Mouse (Mus musculus): ENCODE results near the gene Rrn3.
A peak's percentile ranks its signal among the peaks of the same experiment; 100 is the strongest.
"Not testable (repeated sequence)": the region's sequence is repeated elsewhere in the genome, so short reads cannot be mapped to it uniquely, and the experiment has no call there.

Rrn3 gene

GRCm38 (mm10) chr16:13780353-13781036 lies at the start of gene Rrn3:
Rrn3 (plus strand) TSS chr16:13780708.
- peak; percentile 93 for DNase-seq (ENCODE audit: low read depth, low spot score)

DNA sequence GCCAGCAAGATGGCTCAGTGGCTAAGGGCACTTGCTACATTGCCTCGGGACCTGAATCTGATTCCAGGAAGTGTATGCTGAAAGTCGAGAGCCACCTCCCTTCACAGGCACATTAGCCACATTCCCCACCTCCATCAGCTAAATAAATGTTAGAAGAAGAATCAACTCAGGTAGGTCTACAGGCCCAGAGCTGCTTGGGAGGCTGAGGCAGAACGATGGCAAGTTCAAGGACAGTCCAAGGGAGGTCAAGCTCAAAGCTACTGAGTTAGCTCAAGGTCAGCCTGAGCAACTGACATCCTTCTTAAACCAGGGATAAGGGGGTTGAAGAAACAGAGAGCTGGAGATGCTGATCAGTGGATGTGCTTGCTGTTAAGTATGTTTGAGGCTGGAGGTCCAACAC lies 47.7 kb upstream of the Rrn3 start:
- no peak for DNase-seq (ENCODE audit: low read depth, low spot score)

DNA sequence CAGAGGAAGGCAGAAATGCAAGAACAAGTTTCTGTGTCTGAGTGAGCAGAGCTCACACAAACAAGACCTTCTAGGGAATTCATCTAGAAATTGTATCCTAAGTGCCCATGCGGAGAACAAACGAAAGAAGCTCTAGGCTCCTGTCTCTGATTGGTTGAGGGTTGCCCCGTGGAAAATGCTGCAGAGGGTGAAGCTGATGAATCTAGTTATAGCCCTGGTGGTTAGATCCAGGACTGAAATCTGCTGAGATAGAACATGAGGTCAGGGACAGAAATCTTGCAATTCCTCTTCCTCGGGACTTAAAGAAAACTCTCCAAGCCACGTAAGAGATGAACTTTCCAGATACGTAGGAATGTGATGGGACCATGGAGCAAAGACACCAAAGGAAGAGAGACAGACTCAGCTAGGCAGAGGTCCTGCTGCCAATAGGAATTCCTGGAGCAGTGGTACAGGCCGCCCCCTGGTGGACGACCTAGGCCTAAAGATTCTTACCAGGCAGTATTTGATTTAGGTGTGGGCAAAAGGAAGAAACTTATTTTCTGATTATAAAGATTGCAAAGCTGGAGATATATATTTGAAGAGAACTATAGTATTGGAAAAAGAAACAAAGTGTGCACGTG lies 46.9 kb upstream of the Rrn3 start:
- DNase-seq (ENCODE audit: low read depth, low spot score): peak; percentile 72

- DNase-seq (ENCODE audit: low read depth, low spot score): no peak
These were observed 44.5 kb upstream of the Rrn3 start for GRCm38 (mm10) chr16:13735977-13736376.

DNA sequence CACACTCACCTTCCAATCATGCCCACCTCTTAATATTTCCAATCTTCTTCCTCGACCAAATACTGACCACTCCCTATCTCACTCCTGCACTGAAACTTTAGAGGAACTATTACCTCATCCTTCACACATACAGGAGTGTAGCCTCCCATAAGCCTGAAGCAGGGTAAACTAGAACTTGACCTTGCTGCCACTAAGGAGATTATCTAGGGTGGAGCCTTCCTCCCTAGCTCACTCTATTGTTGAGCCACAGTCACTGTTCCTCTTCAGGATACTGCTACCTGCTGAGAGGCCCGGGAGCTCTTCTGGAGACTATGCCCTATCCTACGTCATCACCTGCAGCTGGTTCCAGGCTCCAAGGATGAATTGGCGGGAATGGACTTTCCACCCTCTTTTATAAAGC lies 41.5 kb upstream of the Rrn3 start:
- not testable (repeated sequence) for DNase-seq (ENCODE audit: low read depth, low spot score)

DNA sequence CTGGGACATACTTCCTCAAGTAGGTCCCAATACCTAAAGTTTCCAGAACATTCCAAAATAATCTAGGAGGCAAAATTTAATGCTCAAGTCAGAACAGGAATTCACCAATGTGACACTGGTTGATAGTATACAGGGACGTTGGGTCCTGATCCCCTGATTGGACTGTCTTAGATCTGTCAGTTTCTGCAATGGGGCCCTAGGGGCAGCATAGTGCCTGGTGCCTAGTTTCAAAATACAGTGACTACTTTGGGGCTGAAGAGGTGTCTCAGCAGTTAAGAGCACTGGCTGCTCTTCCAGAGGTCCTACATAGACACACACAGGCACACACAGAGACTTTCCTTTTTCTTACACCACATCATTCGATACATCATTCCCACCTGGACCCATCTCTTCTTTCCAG lies 39.7 kb upstream of the Rrn3 start:
- DNase-seq (ENCODE audit: low read depth, low spot score): no peak

DNA sequence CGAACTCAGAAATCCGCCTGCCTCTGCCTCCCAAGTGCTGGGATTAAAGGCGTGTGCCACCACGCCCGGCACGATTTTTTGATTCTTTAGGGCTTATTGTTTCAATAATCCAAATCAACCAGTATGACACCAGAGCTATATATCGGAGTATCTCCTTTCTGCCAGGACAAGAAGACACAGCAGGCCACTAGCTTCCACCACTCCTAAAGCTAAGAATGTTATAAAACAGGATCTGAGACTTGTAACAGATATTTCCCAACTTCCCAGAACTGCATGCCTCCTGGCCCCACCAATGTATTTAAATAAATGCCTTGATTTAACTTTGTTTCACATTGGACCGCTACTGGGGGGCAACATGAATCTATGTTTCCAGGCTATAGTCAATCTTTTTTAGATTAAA lies 32.8 kb upstream of the Rrn3 start:
- no peak for DNase-seq (ENCODE audit: low read depth, low spot score)

GRCm38 (mm10) chr16:13748124-13748523 lies 32.4 kb upstream of the Rrn3 start:
- DNase-seq (ENCODE audit: low read depth, low spot score): no peak

DNA sequence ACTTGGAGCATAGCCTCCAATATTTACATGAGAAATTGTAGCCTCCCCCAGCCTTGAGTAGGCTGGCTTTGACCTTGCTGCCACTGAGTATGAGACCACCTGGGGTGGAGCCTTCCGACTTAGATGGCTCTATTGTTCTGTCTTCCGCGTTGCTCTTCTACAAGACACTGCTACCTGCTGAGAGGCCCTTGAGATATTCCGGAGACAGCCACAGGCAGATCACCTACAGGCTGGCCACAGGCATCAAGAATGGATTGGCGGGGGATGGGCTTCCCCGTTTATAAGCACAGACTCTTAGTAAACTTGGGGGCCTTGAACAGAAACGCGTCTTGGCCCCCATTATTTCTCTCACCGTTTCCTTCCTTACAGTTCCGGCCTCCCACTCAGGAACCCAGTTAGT lies 31.7 kb upstream of the Rrn3 start:
- not testable (repeated sequence) for DNase-seq (ENCODE audit: low read depth, low spot score)

DNA sequence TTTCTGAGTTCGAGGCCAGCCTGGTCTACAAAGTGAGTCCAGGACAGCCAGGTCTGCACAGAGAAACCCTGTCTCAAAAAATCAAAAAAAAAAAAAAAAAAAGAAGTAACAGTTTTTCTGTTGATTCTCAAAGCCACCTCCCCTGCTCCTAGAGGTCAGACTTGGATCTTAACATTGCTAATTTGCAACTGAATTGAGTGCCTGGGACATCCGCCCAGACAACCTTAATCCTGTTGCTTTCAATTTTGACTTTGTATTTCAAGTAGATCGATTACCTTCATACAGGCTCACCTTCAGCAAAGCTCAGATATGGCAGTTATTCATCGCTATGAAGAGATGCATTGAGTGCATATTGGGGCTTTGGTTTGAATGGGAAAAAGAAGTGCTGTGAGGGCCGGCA lies 31.2 kb upstream of the Rrn3 start:
- DNase-seq (ENCODE audit: low read depth, low spot score): no peak

DNA sequence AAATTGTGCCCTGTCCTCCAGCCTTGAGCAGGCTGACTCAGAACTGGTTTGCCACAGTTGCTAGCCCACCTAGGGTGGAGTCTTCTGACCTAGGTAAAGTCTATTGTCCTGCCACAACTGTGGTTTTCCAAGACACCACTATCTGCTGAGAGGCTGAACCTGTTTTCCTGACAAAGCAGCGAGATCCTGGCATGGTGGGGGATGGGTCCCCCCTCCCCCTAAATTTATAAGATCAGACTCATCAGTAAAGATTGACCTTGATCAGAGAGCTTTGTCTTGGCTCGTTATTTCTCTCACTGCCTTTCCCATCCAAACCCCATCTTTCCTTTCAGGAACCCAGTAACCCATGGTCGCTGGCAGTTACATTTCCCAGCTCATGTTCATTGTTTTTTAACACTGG lies 30.5 kb upstream of the Rrn3 start:
- no peak for DNase-seq (ENCODE audit: low read depth, low spot score)

- DNase-seq (ENCODE audit: low read depth, low spot score): no peak
These were observed 29.9 kb upstream of the Rrn3 start for GRCm38 (mm10) chr16:13750626-13751025.

DNA sequence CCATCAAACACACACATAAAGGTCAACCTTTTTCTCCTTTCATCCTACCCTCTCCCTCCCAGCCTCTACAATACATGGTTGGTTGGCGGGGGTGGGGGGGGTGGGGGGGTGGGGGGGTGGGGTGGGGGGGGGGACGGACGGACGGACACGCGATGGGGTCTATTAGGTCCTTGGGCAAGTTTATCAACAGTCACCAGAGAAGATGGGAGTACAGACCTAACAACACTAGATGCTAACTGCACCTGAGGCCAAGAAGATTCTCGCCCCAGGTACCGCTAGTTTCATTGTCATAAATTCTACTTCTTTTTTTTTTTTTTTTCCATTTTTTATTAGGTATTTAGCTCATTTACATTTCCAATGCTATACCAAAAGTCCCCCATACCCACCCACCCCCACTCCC lies 26.5 kb upstream of the Rrn3 start:
- no peak for DNase-seq (ENCODE audit: low read depth, low spot score)

- DNase-seq (ENCODE audit: low read depth, low spot score): peak; percentile 95
These were observed 25.9 kb upstream of the Rrn3 start for GRCm38 (mm10) chr16:13754400-13755190.

- no peak for DNase-seq (ENCODE audit: low read depth, low spot score)
These were observed 22.7 kb upstream of the Rrn3 start for GRCm38 (mm10) chr16:13757823-13758222.

- DNase-seq (ENCODE audit: low read depth, low spot score): not testable (repeated sequence)
These were observed 17.7 kb upstream of the Rrn3 start for GRCm38 (mm10) chr16:13762807-13763206.

- no peak for DNase-seq (ENCODE audit: low read depth, low spot score)
These were observed 16.0 kb upstream of the Rrn3 start for GRCm38 (mm10) chr16:13764519-13764918.

GRCm38 (mm10) chr16:13766367-13766766 lies 14.1 kb upstream of the Rrn3 start:
- DNase-seq (ENCODE audit: low read depth, low spot score): no peak

DNA sequence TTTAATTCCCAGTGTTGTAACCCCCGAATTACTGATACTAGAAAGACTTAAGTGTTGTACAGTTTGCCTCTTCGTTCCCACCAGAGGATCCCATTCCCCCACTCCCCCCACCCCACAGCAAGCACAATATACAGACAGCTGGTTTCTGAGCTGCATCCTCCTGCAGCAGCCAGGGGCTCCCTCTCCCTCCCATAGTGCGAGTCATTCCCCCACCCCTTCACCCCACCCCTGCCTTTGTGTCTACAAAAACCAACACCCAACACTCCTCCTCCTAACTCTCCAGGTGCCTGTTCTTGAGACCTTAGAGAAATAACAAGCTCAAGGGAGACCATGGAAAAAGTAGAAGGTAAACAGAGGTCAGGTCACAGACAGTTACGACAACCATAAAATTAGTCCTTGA lies 8.9 kb upstream of the Rrn3 start:
- not testable (repeated sequence) for DNase-seq (ENCODE audit: low read depth, low spot score)

- not testable (repeated sequence) for DNase-seq (ENCODE audit: low read depth, low spot score)
These were observed 8.5 kb upstream of the Rrn3 start for GRCm38 (mm10) chr16:13772051-13772450.

GRCm38 (mm10) chr16:13774011-13774410 lies 6.5 kb upstream of the Rrn3 start:
- not testable (repeated sequence) for DNase-seq (ENCODE audit: low read depth, low spot score)

DNA sequence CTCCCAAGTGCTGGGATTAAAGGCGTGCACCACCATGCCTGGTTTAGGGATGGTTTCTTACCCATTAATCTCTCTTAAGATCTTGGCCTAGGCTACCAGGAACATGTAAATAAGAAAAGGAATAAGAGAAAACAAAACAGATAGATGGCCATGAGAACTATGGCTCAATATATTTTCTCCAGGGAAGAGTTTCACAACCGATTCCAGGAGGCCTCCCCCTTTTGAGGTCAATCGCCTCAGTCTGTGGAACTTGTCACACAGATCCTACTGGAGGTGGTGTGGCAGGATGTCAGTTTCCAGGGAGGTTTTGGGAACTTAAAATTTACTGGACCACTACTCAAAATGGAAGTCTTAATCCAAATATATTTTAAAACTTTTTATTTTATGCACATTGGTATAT lies 5.9 kb upstream of the Rrn3 start:
- DNase-seq (ENCODE audit: low read depth, low spot score): not testable (repeated sequence)

GRCm38 (mm10) chr16:13781216-13781615 lies 708 bp downstream of the Rrn3 start:
- DNase-seq (ENCODE audit: low read depth, low spot score): peak; percentile 14
